Mouse (Mus musculus): Measurements from ENCODE around the gene Mlec. TPM values are rescaled to one million over a fixed set of nuclear protein-coding genes. Genes with fewer than 3 reads are reported as not detected.

Gene Mlec
- total and polyA plus RNA-seq, 3 experiments: 156 to 167 TPM; not detected in 1

DNA sequence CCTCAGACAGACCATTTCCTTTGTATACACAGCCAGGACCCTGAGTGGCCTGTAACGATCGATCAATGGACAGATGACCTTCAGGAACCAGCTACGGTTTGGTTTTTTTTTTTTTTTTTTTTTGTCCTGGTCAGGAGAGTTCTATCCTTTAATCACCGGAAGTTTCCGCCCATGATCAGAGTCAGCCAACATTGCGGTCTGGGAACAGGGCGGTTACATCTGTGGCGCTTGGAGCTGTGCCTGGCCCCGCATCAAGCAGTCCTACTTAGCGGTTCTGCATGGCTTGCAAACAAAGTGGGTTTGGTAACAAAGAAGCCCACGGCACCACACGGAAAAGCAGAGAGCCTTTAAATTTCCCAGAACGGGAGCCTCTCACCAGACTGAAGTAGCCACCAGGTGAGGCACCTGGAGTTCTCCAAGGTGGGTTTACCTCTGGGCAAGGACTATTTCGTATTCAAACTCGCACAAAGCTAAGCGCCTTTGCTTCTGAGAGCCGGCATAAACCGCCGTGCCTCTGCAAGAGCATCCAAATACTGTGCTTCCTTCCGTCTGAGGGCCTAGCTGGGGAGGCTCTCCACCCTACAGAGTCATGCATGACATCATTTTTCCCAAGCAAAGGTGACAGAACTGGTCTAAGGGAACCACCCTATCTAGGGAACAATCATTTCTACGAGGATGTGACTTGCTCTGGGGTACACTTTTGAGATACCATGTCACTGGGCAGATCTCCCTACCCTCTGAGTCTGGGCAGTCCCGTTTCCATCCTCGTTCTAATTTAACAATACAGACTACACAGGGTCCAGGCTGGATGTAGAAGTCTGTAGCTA, 46.0 kb upstream of the Mlec start:
- H3K27me3 ChIP-seq (ENCODE audit: control insufficient read depth in 1 of 2, insufficient read depth in 2 of 2, low read length in 2 of 2): peaks cover 0 to 2% of the 10 kb centered on the region in 2 experiments; a peak in 2 of 4 replicates
- H3K27ac ChIP-seq (ENCODE audit: control insufficient read depth, low read depth, low read length): no peak overlapping the region
- peaks cover 0 to 8% of the 10 kb centered on the region in 2 experiments; a peak in 2 of 4 replicates for H3K36me3 ChIP-seq (ENCODE audit: control insufficient read depth in 1 of 2, insufficient read depth in 2 of 2, low read length in 2 of 2)
- TF ChIP-seq CHD1 (IDR thresholded peaks at IDR 0.05; ENCODE audit: low read depth, low read length) (no peak), MXI1 (IDR thresholded peaks at IDR 0.05; ENCODE audit: low read depth, low read length) (no peak), SIN3A (IDR thresholded peaks at IDR 0.05; ENCODE audit: low read length) (0 out of 2 replicates have a peak, but pooled peaks have one; percentile 23), POLR2A (IDR thresholded peaks at IDR 0.05; ENCODE audit: control insufficient read depth in 1 of 2, insufficient read depth in 1 of 2, low read depth in 1 of 2, low read length in 2 of 2, poor library complexity in 1 of 2) (no peak), SMC3 (IDR thresholded peaks at IDR 0.05; ENCODE audit: low read depth, low read length) (no peak), RCOR1 (IDR thresholded peaks at IDR 0.05; ENCODE audit: low read depth, low read length) (peak; percentile 17; the same call in 1 of the 2 replicates), HCFC1 (IDR thresholded peaks at IDR 0.05; ENCODE audit: low read depth, low read length) (no peak), POLR2AphosphoS5 (IDR thresholded peaks at IDR 0.05; ENCODE audit: borderline replicate concordance, low read depth, low read length) (no peak), ZNF384 (IDR thresholded peaks at IDR 0.05; ENCODE audit: low read depth, low read length) (peak; percentile 91), ETS1 (IDR thresholded peaks at IDR 0.05; ENCODE audit: low read depth, low read length) (peak; percentile 44; the same call in 1 of the 2 replicates), EP300 (IDR thresholded peaks at IDR 0.05; ENCODE audit: low read depth in 1 of 2, low read length in 2 of 2) (peak; percentile 52 to 54)
- no peaks in the 10 kb centered on the region for H3K79me2 ChIP-seq (ENCODE audit: control insufficient read depth, insufficient read depth, low read length, poor library complexity)
- H3K9ac ChIP-seq (ENCODE audit: control insufficient read depth, low read depth, low read length, poor library complexity, severe bottlenecking): peak overlapping the region; percentile 19; the same call in 1 of the 2 replicates
- H3K4me1 ChIP-seq (ENCODE audit: control insufficient read depth in 1 of 2, insufficient read depth in 2 of 2, low read length in 2 of 2): peaks cover 0 to 29% of the 10 kb centered on the region in 2 experiments; a peak in 2 of 4 replicates
- H3K4me3 ChIP-seq (ENCODE audit: control insufficient read depth in 1 of 2, insufficient read depth in 1 of 2, low read depth in 2 of 2, low read length in 2 of 2): peak overlapping the region; percentile 45 to 49
- peak; percentile 62 for DNase-seq (ENCODE audit: low read depth, low spot score)
- H3K9me3 ChIP-seq (replicated peaks; ENCODE audit: insufficient read depth, low read length): no peaks in the 10 kb centered on the region

DNA sequence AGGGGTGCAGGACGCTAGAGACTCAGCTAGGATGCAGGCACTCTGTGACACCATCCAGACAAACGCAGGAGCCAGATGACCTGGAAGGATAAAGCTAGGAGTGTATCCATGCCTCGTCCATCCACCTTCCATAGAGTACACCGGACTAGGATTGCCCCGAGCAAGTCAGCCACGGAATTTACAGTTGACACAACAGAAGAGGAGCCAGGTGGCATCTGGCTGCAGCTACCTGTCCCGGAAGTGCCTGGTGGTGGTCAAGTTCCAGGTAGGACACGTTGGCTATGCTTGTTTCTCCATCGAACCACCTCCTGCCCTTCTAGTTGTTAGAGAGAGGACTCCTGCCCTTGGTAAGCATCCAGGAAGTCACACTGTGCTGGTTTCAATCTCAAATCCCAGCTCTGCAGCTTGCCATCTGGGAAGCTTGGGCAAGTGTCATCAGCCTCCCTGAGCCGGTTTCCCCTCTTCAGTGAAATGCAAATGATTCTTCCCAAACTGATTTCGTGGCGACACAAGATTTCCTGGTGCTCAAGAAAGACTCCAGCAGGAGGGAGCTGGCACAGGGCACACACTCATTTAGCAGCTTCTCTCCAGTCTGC, 36.7 kb upstream of the Mlec start:
- Histone ChIP-seq H3K4me3 (ENCODE audit: control insufficient read depth in 1 of 2, insufficient read depth in 1 of 2, low read depth in 2 of 2, low read length in 2 of 2) (peak overlapping the region in 1 of 2 experiments; percentile 34; a peak in 1 of 4 replicates), H3K36me3 (ENCODE audit: control insufficient read depth in 1 of 2, insufficient read depth in 2 of 2, low read length in 2 of 2) (peaks cover 0 to 2% of the 10 kb centered on the region in 2 experiments; a peak in 1 of 4 replicates), H3K9me3 (replicated peaks; ENCODE audit: insufficient read depth, low read length) (no peaks in the 10 kb centered on the region), H3K27ac (ENCODE audit: control insufficient read depth, low read depth, low read length) (no peak overlapping the region), H3K4me1 (ENCODE audit: control insufficient read depth in 1 of 2, insufficient read depth in 2 of 2, low read length in 2 of 2) (no peaks in the 10 kb centered on the region), H3K79me2 (ENCODE audit: control insufficient read depth, insufficient read depth, low read length, poor library complexity) (no peaks in the 10 kb centered on the region), H3K9ac (ENCODE audit: control insufficient read depth, low read depth, low read length, poor library complexity, severe bottlenecking) (no peak overlapping the region; the same call in 1 of the 2 replicates), H3K27me3 (ENCODE audit: control insufficient read depth in 1 of 2, insufficient read depth in 2 of 2, low read length in 2 of 2) (peaks cover 0 to 7% of the 10 kb centered on the region in 2 experiments; a peak in 2 of 4 replicates)
- no peak for DNase-seq (ENCODE audit: low read depth, low spot score)
- TF ChIP-seq MXI1 (IDR thresholded peaks at IDR 0.05; ENCODE audit: low read depth, low read length) (no peak), KAT2A (conservative IDR thresholded peaks at IDR 0.05; ENCODE audit: low read depth, low read length) (no peak), USF2 (IDR thresholded peaks at IDR 0.05; ENCODE audit: borderline replicate concordance in 1 of 2, insufficient read depth in 1 of 2, low read depth in 1 of 2, low read length in 2 of 2) (no peak), CHD2 (IDR thresholded peaks at IDR 0.05; ENCODE audit: low read length) (no peak), CHD1 (IDR thresholded peaks at IDR 0.05; ENCODE audit: low read depth, low read length) (no peak), NELFE (IDR thresholded peaks at IDR 0.05; ENCODE audit: low read depth, low read length) (no peak), JUND (IDR thresholded peaks at IDR 0.05; ENCODE audit: low read depth, low read length) (no peak), MEF2A (IDR thresholded peaks at IDR 0.05; ENCODE audit: extremely low read depth, insufficient replicate concordance, low read depth, low read length, poor library complexity, severe bottlenecking) (no peak)
